Mouse (Mus musculus) limb, embryonic 11.5 days (tissue): ENCODE data around the gene Sorbs1. TPM values are rescaled to one million over a fixed set of nuclear protein-coding genes. Genes with fewer than 3 reads are reported as not detected.

ENCODE experiments used
- ATAC-seq: fragments of 200-750 bp; cut with Nextera tagmentation; 2 replicates; pipeline ENCODE4 v1.8.0; 2017; ENCODE audit warnings: low read depth; ENCODE audit not compliant: insufficient number of reproducible peaks, low FRiP score, low TSS enrichment
- DNase-seq: peaks from one replicate; pipeline ENCODE4 v3.0.0-alpha.2; 2015; ENCODE audit warnings: low spot score
- H3K27ac ChIP-seq: fragments of 300-500 bp; sonication (generic); replicated peaks from 2 replicates; pipeline ENCODE4 v1.5.1; 2014; ENCODE audit warnings: low read depth, mild to moderate bottlenecking, low read length
- H3K27me3 ChIP-seq: fragments of 300-500 bp; sonication (generic); 2 replicates; pipeline ENCODE4 v1.6.1; 2014; ENCODE audit warnings: mild to moderate bottlenecking, low read length, mixed read lengths; ENCODE audit not compliant: control insufficient read depth, insufficient read depth
- H3K36me3 ChIP-seq: fragments of 300-500 bp; sonication (generic); 2 replicates; pipeline ENCODE4 v1.6.1; 2014; ENCODE audit warnings: mild to moderate bottlenecking, low read length, moderate library complexity, mixed read lengths; ENCODE audit not compliant: control insufficient read depth, insufficient read depth
- H3K4me1 ChIP-seq: fragments of 300-500 bp; sonication (generic); 2 replicates; pipeline ENCODE4 v1.6.1; 2014; ENCODE audit warnings: low read length, mixed read lengths; ENCODE audit not compliant: control insufficient read depth, insufficient read depth
- H3K4me2 ChIP-seq: fragments of 300-500 bp; sonication (generic); 2 replicates; pipeline ENCODE4 v1.6.1; 2014; ENCODE audit warnings: low read depth, mild to moderate bottlenecking, moderate library complexity; ENCODE audit not compliant: severe bottlenecking
- H3K4me3 ChIP-seq: fragments of 300-500 bp; sonication (generic); 2 replicates; pipeline ENCODE4 v1.5.1; 2014; ENCODE audit warnings: low read depth, low read length
- H3K9ac ChIP-seq: fragments of 300-500 bp; sonication (generic); 2 replicates; pipeline ENCODE4 v1.6.1; 2014; ENCODE audit warnings: mild to moderate bottlenecking, low read length
- H3K9me3 ChIP-seq: fragments of 300-500 bp; sonication (generic); 2 replicates; pipeline ENCODE4 v1.6.1; 2016; ENCODE audit warnings: low read length; ENCODE audit not compliant: control insufficient read depth
- WGBS: fragments of 180-500 bp; shearing (Covaris S2); extraction: QIAGEN DNeasy Blood & Tissue Kit; methylation state at CpG from one replicate; pipeline ENCODE4 v1.1.7; 2014; 5-methylcytosine and 5-hydroxymethylcytosine counted together
- polyA plus RNA-seq: library from polyadenylated mRNA; unstranded; fragments of >200 nt; fragmentation: Nextera tagmentation; extraction: Ambion mirVana; gene quantifications from 2 replicates; pipeline ENCODE4 v1.2.1, GENCODE M21; 2014

Gene Sorbs1
- polyA plus RNA-seq, 1 experiment from 2014 or later, result 25.8 TPM

- no peak for DNase-seq
- Histone ChIP-seq H3K9ac (no peak overlapping the region), H3K4me1 (no peaks in the 10 kb centered on the region), H3K4me3 (no peak overlapping the region), H3K27me3 (no peaks in the 10 kb centered on the region), H3K36me3 (no peaks in the 10 kb centered on the region), H3K9me3 (no peaks in the 10 kb centered on the region), H3K27ac (no peak overlapping the region), H3K4me2 (no peak overlapping the region)
- WGBS, result 81% methylated on average over 5 of the region's 5 CpGs
- no peak for ATAC-seq
Measured at GRCm38 (mm10) chr19:40302477-40302876, 211.1 kb downstream of the Sorbs1 start.

- H3K4me2 ChIP-seq, result no peak overlapping the region
- no peaks in the 10 kb centered on the region for H3K36me3 ChIP-seq
- H3K4me1 ChIP-seq, result no peaks in the 10 kb centered on the region
- 87% methylated on average over 12 of the region's 12 CpGs for WGBS
- DNase-seq (no peak), ATAC-seq (no peak)
- H3K9ac ChIP-seq, result no peak overlapping the region
- no peaks in the 10 kb centered on the region for H3K27me3 ChIP-seq
- no peaks in the 10 kb centered on the region for H3K9me3 ChIP-seq
- H3K27ac ChIP-seq, result no peak overlapping the region
- H3K4me3 ChIP-seq, result no peak overlapping the region
Measured at GRCm38 (mm10) chr19:40299983-40300759, 213.4 kb downstream of the Sorbs1 start.

GRCm38 (mm10) chr19:40299182-40299581 lies 214.4 kb downstream of the Sorbs1 start:
- ATAC-seq, result no peak
- WGBS, result 49% methylated on average over 6 of the region's 6 CpGs
- no peaks in the 10 kb centered on the region for H3K4me1 ChIP-seq

GRCm38 (mm10) chr19:40298574-40298973 lies 215.0 kb downstream of the Sorbs1 start:
- 90% methylated on average over 2 of the region's 2 CpGs for WGBS
- H3K9ac ChIP-seq, result no peak overlapping the region
- ATAC-seq, result no peak
- no peaks in the 10 kb centered on the region for H3K4me1 ChIP-seq
- no peak overlapping the region for H3K27ac ChIP-seq
- no peaks in the 10 kb centered on the region for H3K27me3 ChIP-seq
- no peaks in the 10 kb centered on the region for H3K36me3 ChIP-seq
- no peaks in the 10 kb centered on the region for H3K9me3 ChIP-seq
- H3K4me2 ChIP-seq, result no peak overlapping the region
- DNase-seq, result no peak
- no peak overlapping the region for H3K4me3 ChIP-seq

More at GRCm38 (mm10) chr19:40299182-40299581, 214.4 kb downstream of the Sorbs1 start:
- Histone ChIP-seq H3K36me3 (no peaks in the 10 kb centered on the region), H3K9me3 (no peaks in the 10 kb centered on the region), H3K9ac (no peak overlapping the region), H3K27me3 (no peaks in the 10 kb centered on the region), H3K4me3 (no peak overlapping the region), H3K27ac (no peak overlapping the region), H3K4me2 (no peak overlapping the region)
- DNase-seq, result no peak

- Histone ChIP-seq H3K9me3 (no peaks in the 10 kb centered on the region), H3K4me1 (no peaks in the 10 kb centered on the region), H3K27me3 (no peaks in the 10 kb centered on the region), H3K4me2 (no peak overlapping the region), H3K9ac (no peak overlapping the region), H3K4me3 (no peak overlapping the region), H3K27ac (no peak overlapping the region), H3K36me3 (no peaks in the 10 kb centered on the region)
- 93% methylated on average over 4 of the region's 4 CpGs for WGBS
- DNase-seq (no peak), ATAC-seq (no peak)
Measured at GRCm38 (mm10) chr19:40297798-40298144, 215.8 kb downstream of the Sorbs1 start.

GRCm38 (mm10) chr19:40297078-40297797 lies 216.3 kb downstream of the Sorbs1 start:
- ATAC-seq, result no peak
- Histone ChIP-seq H3K27ac (no peak overlapping the region), H3K9ac (no peak overlapping the region), H3K4me1 (no peaks in the 10 kb centered on the region), H3K4me2 (no peak overlapping the region), H3K9me3 (no peaks in the 10 kb centered on the region), H3K36me3 (no peaks in the 10 kb centered on the region), H3K27me3 (no peaks in the 10 kb centered on the region), H3K4me3 (no peak overlapping the region)
- 89% methylated on average over 7 of the region's 7 CpGs for WGBS
- no peak for DNase-seq

- Histone ChIP-seq H3K27me3 (no peaks in the 10 kb centered on the region), H3K9me3 (no peaks in the 10 kb centered on the region), H3K4me3 (no peak overlapping the region), H3K27ac (no peak overlapping the region), H3K36me3 (no peaks in the 10 kb centered on the region), H3K9ac (no peak overlapping the region), H3K4me1 (no peaks in the 10 kb centered on the region), H3K4me2 (no peak overlapping the region)
- ATAC-seq, result no peak
- no peak for DNase-seq
- WGBS, result 70% methylated on average over 1 of the region's 1 CpGs
Measured at GRCm38 (mm10) chr19:40294231-40294630, 219.3 kb downstream of the Sorbs1 start.

- ATAC-seq (no peak), DNase-seq (no peak)
- Histone ChIP-seq H3K27me3 (no peaks in the 10 kb centered on the region), H3K36me3 (no peaks in the 10 kb centered on the region), H3K4me3 (no peak overlapping the region), H3K9ac (no peak overlapping the region), H3K4me2 (no peak overlapping the region), H3K9me3 (no peaks in the 10 kb centered on the region), H3K4me1 (no peaks in the 10 kb centered on the region), H3K27ac (no peak overlapping the region)
- 93% methylated on average over 6 of the region's 6 CpGs for WGBS
Measured at GRCm38 (mm10) chr19:40293791-40294190, 219.8 kb downstream of the Sorbs1 start.
